Mouse (Mus musculus) intestine, embryonic 15.5 days (tissue): ENCODE results near the gene Atp6v1a. TPM values are rescaled to one million over a fixed set of nuclear protein-coding genes. Genes with fewer than 3 reads are reported as not detected.

Experiments used
- ATAC-seq: fragments of 200-750 bp; cut with Nextera tagmentation; 2 replicates; pipeline ENCODE4 v1.8.0; 2017; ENCODE audit warnings: moderate TSS enrichment, moderate library complexity
- H3K27ac ChIP-seq: fragments of 300-500 bp; sonication (generic); 2 replicates; pipeline ENCODE4 v1.5.1; 2015; ENCODE audit warnings: mild to moderate bottlenecking, inconsistent platforms
- H3K27me3 ChIP-seq: fragments of 300-500 bp; sonication (generic); replicated peaks from 2 replicates; pipeline ENCODE4 v1.6.1; 2015; ENCODE audit warnings: inconsistent platforms
- H3K36me3 ChIP-seq: fragments of 300-500 bp; sonication (generic); 2 replicates; pipeline ENCODE4 v1.6.1; 2015; ENCODE audit warnings: inconsistent platforms
- H3K4me1 ChIP-seq: fragments of 300-500 bp; sonication (generic); replicated peaks from 2 replicates; pipeline ENCODE4 v1.6.1; 2015; ENCODE audit warnings: inconsistent platforms
- H3K4me2 ChIP-seq: fragments of 300-500 bp; sonication (generic); replicated peaks from 2 replicates; pipeline ENCODE4 v1.6.1; 2015; ENCODE audit warnings: mild to moderate bottlenecking, inconsistent platforms
- H3K4me3 ChIP-seq: fragments of 300-500 bp; sonication (generic); replicated peaks from 2 replicates; pipeline ENCODE4 v1.5.1; 2015; ENCODE audit warnings: inconsistent platforms
- H3K9ac ChIP-seq: fragments of 300-500 bp; sonication (generic); 2 replicates; pipeline ENCODE4 v1.6.1; 2015; ENCODE audit warnings: inconsistent platforms
- H3K9me3 ChIP-seq: fragments of 300-500 bp; sonication (generic); 2 replicates; pipeline ENCODE4 v1.6.1; 2016; ENCODE audit warnings: inconsistent platforms
- WGBS: fragments of 180-500 bp; shearing (Covaris S2); methylation state at CpG from one replicate; pipeline ENCODE4 v1.1.7; 2015; 5-methylcytosine and 5-hydroxymethylcytosine counted together
- polyA plus RNA-seq: library from polyadenylated mRNA; unstranded; fragments of >200 nt; fragmentation: Nextera tagmentation; extraction: Ambion mirVana; gene quantifications from 2 replicates; pipeline ENCODE4 v1.2.1, GENCODE M21; 2015

Atp6v1a gene
- polyA plus RNA-seq, 1 experiment from 2014 or later: 64.0 TPM

- H3K36me3 ChIP-seq: no peaks in the 10 kb centered on the region
- H3K27ac ChIP-seq: no peak overlapping the region
- H3K4me2 ChIP-seq: no peak overlapping the region
- 0 out of 2 replicates have a peak, but pooled peaks cover 2% of the 10 kb centered on the region for H3K4me1 ChIP-seq
- H3K9me3 ChIP-seq: no peaks in the 10 kb centered on the region
- H3K9ac ChIP-seq: no peak overlapping the region
- no peak overlapping the region for H3K4me3 ChIP-seq
- no peaks in the 10 kb centered on the region for H3K27me3 ChIP-seq
- 82% methylated on average over 4 of the region's 4 CpGs for WGBS
- ATAC-seq: no peak
Measured at GRCm38 (mm10) chr16:44168990-44169389, 29.5 kb upstream of the Atp6v1a start.

DNA sequence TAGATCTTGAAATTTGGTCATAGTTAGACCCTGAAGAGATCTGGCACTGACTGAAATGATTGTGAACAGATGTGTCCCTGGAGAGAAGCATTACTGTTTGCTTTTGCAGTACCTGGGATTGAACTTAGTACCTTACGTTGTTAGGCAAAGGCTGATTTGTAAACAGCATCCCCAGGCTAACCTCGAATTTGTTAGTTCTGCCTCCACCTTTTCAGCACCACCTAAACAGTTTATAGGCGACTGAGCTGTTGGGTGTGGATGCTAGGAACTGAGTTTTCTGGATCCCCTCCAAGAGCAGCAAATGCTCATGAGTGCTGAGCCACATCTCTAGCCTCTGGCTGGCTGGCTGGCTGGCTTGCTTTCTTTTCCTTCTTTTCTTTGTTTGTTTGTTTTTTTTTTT is 25.7 kb upstream of the Atp6v1a start:
- Histone ChIP-seq H3K4me1 (no peaks in the 10 kb centered on the region), H3K36me3 (no peaks in the 10 kb centered on the region), H3K27ac (no peak overlapping the region), H3K9me3 (no peaks in the 10 kb centered on the region), H3K4me2 (no peak overlapping the region), H3K27me3 (no peaks in the 10 kb centered on the region), H3K4me3 (no peak overlapping the region), H3K9ac (no peak overlapping the region)
- ATAC-seq: no peak
- WGBS: 47% methylated on average over 3 of the region's 3 CpGs

DNA sequence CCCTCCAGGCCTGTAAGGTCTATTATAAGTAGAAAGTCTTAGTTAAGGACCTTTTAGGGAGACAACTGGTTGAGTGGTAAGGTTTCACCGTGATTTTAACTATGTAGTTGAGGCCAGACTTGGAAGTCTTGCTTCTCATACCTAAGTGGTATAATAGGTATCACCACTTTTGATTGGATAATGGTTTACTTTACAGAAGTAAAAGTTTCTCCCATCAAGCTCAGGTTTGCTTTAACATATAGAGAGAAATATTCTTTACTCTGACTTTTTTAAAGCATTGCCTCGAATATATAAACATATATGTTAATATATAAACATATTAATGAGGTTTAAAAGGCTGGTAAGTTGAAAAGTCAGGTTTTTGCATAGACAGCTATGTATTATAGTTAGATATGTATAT is 24.3 kb upstream of the Atp6v1a start:
- H3K27ac ChIP-seq: no peak overlapping the region
- no peak for ATAC-seq
- no peak overlapping the region for H3K4me2 ChIP-seq
- H3K9ac ChIP-seq: no peak overlapping the region
- H3K4me1 ChIP-seq: no peaks in the 10 kb centered on the region
- H3K27me3 ChIP-seq: no peaks in the 10 kb centered on the region
- no peak overlapping the region for H3K4me3 ChIP-seq
- 80% methylated on average over 2 of the region's 2 CpGs for WGBS
- no peaks in the 10 kb centered on the region; the same call in 1 of the 2 replicates for H3K36me3 ChIP-seq
- H3K9me3 ChIP-seq: no peaks in the 10 kb centered on the region

GRCm38 (mm10) chr16:44159325-44159724 is 19.8 kb upstream of the Atp6v1a start:
- H3K27ac ChIP-seq: no peak overlapping the region
- no peak overlapping the region for H3K9ac ChIP-seq
- WGBS: 94% methylated on average over 7 of the region's 7 CpGs
- no peaks in the 10 kb centered on the region for H3K27me3 ChIP-seq
- no peak for ATAC-seq
- H3K4me3 ChIP-seq: no peak overlapping the region
- no peaks in the 10 kb centered on the region; the same call in 1 of the 2 replicates for H3K36me3 ChIP-seq
- no peak overlapping the region for H3K4me2 ChIP-seq
- H3K9me3 ChIP-seq: no peaks in the 10 kb centered on the region
- H3K4me1 ChIP-seq: no peaks in the 10 kb centered on the region

DNA sequence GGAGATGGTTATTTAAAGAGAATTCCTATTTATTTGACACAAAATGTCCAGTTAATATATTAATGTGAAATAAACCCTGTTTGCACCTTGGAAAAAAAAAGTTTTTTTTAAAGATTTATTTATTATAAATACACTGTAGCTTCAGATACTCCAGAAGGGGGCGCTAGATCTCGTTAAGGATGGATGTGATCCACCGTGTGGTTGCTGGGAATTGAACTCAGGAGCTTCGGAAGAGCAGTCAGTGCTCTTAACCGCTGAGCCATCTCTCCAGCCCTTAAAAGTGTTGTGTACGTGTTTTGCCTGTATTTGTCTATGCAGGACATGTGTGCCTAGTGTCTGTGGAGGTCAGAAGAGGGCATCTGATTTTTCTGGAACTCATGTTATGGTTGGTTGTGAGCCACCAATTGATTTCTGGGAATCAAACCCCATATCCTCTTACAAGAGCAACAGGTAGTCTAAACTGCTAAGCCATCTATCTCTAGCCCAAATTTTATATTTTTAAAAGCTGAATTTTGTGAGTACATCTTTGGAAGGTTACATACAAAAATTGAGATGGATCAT is 15.1 kb upstream of the Atp6v1a start:
- H3K9ac ChIP-seq: no peak overlapping the region
- 64% methylated on average over 6 of the region's 6 CpGs for WGBS
- H3K4me2 ChIP-seq: no peak overlapping the region
- no peak overlapping the region for H3K27ac ChIP-seq
- no peak for ATAC-seq
- no peak overlapping the region for H3K4me3 ChIP-seq
- no peaks in the 10 kb centered on the region for H3K27me3 ChIP-seq
- no peaks in the 10 kb centered on the region for H3K9me3 ChIP-seq
- H3K4me1 ChIP-seq: no peaks in the 10 kb centered on the region
- no peaks in the 10 kb centered on the region; the same call in 1 of the 2 replicates for H3K36me3 ChIP-seq

GRCm38 (mm10) chr16:44149002-44149767 is 9.7 kb upstream of the Atp6v1a start:
- ATAC-seq: no peak
- H3K9me3 ChIP-seq: no peaks in the 10 kb centered on the region
- no peaks in the 10 kb centered on the region for H3K36me3 ChIP-seq

GRCm38 (mm10) chr16:44141483-44141882 is 2.0 kb upstream of the Atp6v1a start:
- ATAC-seq: no peak
- Histone ChIP-seq H3K9me3 (no peaks in the 10 kb centered on the region), H3K4me1 (peaks cover 6% of the 10 kb centered on the region; the same call in 1 of the 2 replicates), H3K4me3 (peak overlapping the region; percentile 14; the same call in 1 of the 2 replicates), H3K9ac (no peak overlapping the region), H3K27ac (no peak overlapping the region), H3K4me2 (peak overlapping the region; percentile 53), H3K36me3 (no peaks in the 10 kb centered on the region), H3K27me3 (no peaks in the 10 kb centered on the region)
- WGBS: 34% methylated on average over 6 of the region's 6 CpGs

More at GRCm38 (mm10) chr16:44149002-44149767, 9.7 kb upstream of the Atp6v1a start:
- no peaks in the 10 kb centered on the region for H3K27me3 ChIP-seq
- H3K4me1 ChIP-seq: no peaks in the 10 kb centered on the region
- no peak overlapping the region for H3K27ac ChIP-seq
- no peak overlapping the region for H3K4me2 ChIP-seq
- WGBS: 87% methylated on average over 1 of the region's 1 CpGs
- H3K9ac ChIP-seq: no peak overlapping the region
- no peak overlapping the region for H3K4me3 ChIP-seq

DNA sequence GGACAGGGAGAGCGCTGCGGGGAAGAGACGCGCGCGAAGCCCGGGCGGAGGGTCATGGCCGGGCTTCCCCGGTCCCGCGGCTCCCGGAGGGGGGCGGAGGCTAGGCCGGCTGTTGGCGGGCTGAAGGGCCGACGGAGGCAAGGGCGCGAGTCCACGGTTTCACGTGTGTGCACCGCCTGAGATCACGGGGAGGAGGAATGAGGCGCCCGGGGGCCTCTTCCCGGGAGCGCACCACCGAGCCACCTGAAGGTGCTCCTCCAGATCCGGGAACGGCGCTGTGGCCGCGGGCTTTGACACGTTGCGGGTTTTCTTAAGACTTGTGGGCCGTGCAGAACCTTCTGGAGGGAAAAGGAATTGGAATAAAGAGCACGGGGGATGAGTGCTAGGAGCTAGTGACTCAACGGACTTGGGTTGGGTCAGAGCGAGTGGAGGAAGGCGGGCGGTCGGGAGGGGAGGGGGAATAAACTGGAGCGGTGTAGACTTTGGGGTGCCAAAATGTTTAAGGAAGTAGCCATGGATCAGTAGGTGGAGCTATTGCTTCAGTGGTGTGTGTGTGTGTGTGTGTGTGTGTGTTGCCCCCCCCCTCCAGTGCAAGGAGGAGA is 782 bp upstream of the Atp6v1a start:
- H3K36me3 ChIP-seq: no peaks in the 10 kb centered on the region
- H3K4me1 ChIP-seq: peaks cover 6% of the 10 kb centered on the region; the same call in 1 of the 2 replicates
- H3K27me3 ChIP-seq: no peaks in the 10 kb centered on the region
- ATAC-seq: peak; percentile 61
- H3K9me3 ChIP-seq: no peaks in the 10 kb centered on the region
- H3K4me3 ChIP-seq: peak overlapping the region; percentile 97
- H3K4me2 ChIP-seq: peak overlapping the region; percentile 53
- H3K9ac ChIP-seq: peak overlapping the region; percentile 88
- H3K27ac ChIP-seq: peak overlapping the region; percentile 97
- WGBS: under 1% methylated on average over 42 of the region's 44 CpGs

DNA sequence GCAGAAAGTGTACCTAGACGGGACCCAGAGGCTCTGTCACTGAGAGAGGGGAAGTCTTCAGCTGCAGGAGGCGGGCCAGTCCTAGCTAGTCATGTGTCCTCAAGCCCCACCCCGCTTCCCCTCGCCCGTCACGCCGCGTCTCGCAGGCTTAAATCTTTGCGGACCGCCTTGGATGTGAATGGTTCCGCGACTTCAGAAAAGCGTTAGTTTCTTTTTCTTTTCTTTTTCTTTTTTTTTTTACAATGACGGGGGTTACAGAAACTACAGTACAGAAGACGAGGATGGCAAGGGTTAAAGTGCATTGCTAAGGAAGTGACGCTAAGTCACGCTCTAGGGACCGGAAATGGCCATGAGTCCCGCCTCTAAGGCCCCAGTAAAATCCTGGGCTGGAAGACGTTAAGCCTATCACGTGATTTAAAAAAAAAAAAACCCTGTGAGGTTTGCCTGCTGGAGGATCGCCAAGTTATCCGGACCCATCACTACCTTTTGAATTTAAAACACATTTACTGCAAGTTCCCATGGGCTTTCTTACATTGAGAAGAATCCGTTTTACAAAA is 448 bp downstream of the Atp6v1a start:
- Histone ChIP-seq H3K27me3 (no peaks in the 10 kb centered on the region), H3K4me2 (peak overlapping the region; percentile 79), H3K27ac (peak overlapping the region; percentile 97), H3K9me3 (no peaks in the 10 kb centered on the region), H3K4me3 (peak overlapping the region; percentile 97), H3K36me3 (no peaks in the 10 kb centered on the region), H3K4me1 (peaks cover 6% of the 10 kb centered on the region; the same call in 1 of the 2 replicates), H3K9ac (peak overlapping the region; percentile 81)
- ATAC-seq: peak; percentile 91
- under 1% methylated on average over 25 of the region's 25 CpGs for WGBS

GRCm38 (mm10) chr16:44138377-44138978 is 1.0 kb downstream of the Atp6v1a start:
- Histone ChIP-seq H3K27ac (peak overlapping the region; percentile 97), H3K27me3 (no peaks in the 10 kb centered on the region), H3K4me1 (peaks cover 6% of the 10 kb centered on the region; the same call in 1 of the 2 replicates), H3K4me2 (peak overlapping the region; percentile 79), H3K9me3 (no peaks in the 10 kb centered on the region), H3K4me3 (peak overlapping the region; percentile 97), H3K36me3 (no peaks in the 10 kb centered on the region), H3K9ac (peak overlapping the region; percentile 81)
- ATAC-seq: peak; percentile 9
- 1% methylated on average over 24 of the region's 24 CpGs for WGBS

GRCm38 (mm10) chr16:44136511-44137021 is 2.9 kb downstream of the Atp6v1a start:
- H3K9me3 ChIP-seq: no peaks in the 10 kb centered on the region
- H3K36me3 ChIP-seq: no peaks in the 10 kb centered on the region
- no peak overlapping the region for H3K4me3 ChIP-seq
- H3K27ac ChIP-seq: no peak overlapping the region
- ATAC-seq: no peak
- no peak overlapping the region for H3K4me2 ChIP-seq
- H3K9ac ChIP-seq: no peak overlapping the region
- peaks cover 5% of the 10 kb centered on the region; the same call in 1 of the 2 replicates for H3K4me1 ChIP-seq
- H3K27me3 ChIP-seq: no peaks in the 10 kb centered on the region
- 73% methylated on average over 6 of the region's 6 CpGs for WGBS
